Mouse (Mus musculus) brain, embryonic 14.5 days (tissue): ENCODE data around the gene Phlda3. TPM values are rescaled to one million over a fixed set of nuclear protein-coding genes. Genes with fewer than 3 reads are reported as not detected.

Source experiments
- DNase-seq: peaks from one replicate; pipeline ENCODE4 v3.0.0-alpha.2; 2011; ENCODE audit warnings: low read depth
- CTCF ChIP-seq: fragments of 200-500 bp; IDR thresholded peaks from 2 replicates; pipeline ENCODE4 v1.5.1; 2012; ENCODE audit warnings: inconsistent platforms, mild to moderate bottlenecking, moderate library complexity, borderline replicate concordance; ENCODE audit not compliant: insufficient read depth, insufficient read length; ENCODE audit errors: extremely low read depth
- POLR2A ChIP-seq: fragments of 200-500 bp; IDR thresholded peaks from 2 replicates; pipeline ENCODE4 v1.6.1; 2012; ENCODE audit warnings: mild to moderate bottlenecking, inconsistent platforms, borderline replicate concordance; ENCODE audit not compliant: poor library complexity, insufficient read depth, insufficient read length, severe bottlenecking; ENCODE audit errors: extremely low read depth
- polyA plus RNA-seq: library from polyadenylated mRNA; depleted of rRNA; stranded (reverse); fragments of >200 nt; gene quantifications from 2 replicates; pipeline ENCODE4 v1.2.3, GENCODE M21; 2012

The Phlda3 gene
- polyA plus RNA-seq, 1 experiment, result 20.1 TPM

DNA sequence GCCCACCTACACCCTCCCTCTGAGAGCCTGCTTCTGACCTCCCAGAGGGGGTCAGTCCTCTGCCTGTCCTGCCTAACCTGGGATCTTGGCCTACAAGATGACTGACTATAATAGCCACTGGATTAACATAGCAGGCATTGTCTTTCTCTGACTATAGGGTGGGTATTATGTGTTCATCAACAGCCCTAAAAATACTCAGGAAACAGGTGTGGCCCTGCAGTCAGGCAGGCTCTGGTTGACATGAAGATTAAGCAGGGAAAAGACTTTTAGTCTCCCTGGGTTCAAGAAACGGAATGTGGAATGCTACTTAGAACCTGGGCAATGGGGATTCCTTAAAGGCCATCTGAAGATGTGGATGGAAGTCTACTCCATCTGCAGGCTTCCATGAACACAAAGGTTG, 32.6 kb downstream of the Phlda3 start:
- TF ChIP-seq POLR2A (no peak), CTCF (no peak)
- no peak for DNase-seq

DNA sequence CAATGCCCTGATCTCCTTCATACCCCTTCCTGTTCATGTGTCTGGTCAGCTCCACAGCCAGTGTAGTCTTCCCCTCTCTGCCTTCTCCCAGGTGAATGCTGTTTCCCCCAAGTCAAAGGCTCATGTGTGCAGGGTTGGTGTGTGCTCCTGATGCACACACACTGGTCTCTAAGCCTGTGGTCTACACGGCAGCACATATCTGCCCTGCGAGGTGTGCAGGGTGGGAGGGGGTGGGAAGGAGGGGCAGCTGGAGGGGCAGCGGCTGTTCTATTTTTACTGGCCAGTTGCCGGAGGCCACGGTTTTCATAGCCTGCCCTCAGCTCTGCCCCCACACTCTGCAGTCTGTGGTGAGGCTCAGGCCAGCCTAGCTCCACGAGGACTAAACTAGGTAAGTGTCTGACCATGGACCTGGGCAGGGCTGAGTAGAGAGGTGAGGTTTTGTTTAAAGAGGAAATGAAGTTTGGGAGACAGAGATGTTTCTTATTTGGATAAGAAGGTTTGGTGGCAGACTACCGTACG, 33.2 kb downstream of the Phlda3 start:
- no peak for DNase-seq
- TF ChIP-seq POLR2A (no peak), CTCF (no peak)

DNA sequence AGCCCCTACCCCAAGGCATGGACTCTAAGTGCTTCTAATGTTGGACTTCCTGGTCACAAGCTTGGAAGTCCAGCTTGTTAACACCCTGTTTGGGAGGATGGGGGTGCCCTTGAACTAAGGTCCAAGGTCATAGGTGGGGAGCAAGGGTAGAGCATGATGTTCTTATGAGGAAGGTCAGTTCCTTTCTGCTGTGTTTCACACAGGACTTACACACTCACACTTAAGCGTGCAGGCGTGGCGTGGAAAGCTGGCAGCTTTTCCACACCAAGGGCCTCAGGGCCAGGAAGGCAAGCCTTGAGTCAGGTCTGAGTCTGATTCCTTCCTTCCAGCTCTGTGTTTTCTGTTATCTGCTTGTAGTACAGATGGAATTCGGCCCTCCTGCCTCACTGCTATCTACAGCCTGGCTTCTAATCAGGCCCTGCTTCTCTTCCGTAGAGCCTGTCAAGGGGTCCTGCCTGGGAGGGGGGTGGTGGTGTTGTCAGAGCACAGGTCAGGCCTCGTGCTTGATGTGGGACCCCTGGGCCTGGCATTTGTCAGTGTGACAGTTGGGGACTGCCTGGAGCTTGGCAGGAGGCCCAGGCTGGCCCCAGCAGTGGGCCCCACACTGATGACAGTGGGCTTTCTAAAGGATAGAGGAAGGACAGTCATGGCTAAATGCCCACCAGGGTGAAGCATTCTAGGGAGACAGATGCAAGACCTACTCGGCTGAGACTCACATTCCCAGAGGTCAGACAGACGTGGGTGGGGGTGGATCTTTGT, 34.5 kb downstream of the Phlda3 start:
- TF ChIP-seq POLR2A, result no peak
- no peak for TF ChIP-seq CTCF
- DNase-seq, result peak; percentile 50

DNA sequence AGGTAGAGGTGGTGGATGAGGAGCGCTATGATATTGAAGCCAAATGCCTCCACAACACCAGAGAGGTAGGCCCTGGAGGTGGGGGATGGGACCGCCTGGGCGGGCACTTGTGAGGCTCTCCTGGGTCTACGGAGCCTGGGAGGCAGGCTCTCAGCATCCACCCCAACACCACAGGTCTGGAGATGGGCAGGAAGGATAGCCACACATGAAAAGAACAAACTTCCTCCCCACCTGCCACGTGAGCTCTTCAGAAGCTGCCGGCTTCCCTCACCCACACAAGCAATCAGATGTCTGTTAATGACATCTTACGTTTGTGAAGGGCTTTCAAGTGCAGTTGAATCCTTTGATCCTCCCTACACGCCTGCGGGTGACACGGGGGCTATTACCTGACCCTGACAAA, 41.6 kb downstream of the Phlda3 start:
- DNase-seq, result no peak
- no peak for TF ChIP-seq POLR2A
- TF ChIP-seq CTCF, result no peak

DNA sequence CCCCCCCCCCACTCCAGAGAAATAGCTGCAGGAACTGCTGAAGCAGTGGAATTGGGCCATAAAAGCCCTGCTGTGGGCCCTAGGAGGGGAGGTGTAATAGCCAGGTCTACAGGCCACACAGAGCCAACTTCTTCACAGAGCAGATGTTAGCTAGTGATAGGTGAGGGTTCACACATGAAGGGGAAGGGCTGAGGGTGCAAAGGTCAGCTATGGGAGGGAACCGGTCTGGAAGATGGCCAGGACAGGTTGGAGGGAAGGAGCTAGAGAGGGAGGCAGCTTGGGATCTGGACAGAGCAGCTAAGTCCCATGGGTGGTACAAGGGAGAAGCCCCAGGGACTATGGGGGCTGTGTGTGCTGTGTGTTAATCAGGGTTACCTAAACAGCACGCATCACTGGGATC, 44.3 kb downstream of the Phlda3 start:
- DNase-seq, result no peak
- TF ChIP-seq CTCF, result no peak
- no peak for TF ChIP-seq POLR2A

GRCm38 (mm10) chr1:135811016-135811646, 45.2 kb downstream of the Phlda3 start:
- TF ChIP-seq CTCF, result peak; percentile 100
- no peak for TF ChIP-seq POLR2A
- peak; percentile 74 for DNase-seq

DNA sequence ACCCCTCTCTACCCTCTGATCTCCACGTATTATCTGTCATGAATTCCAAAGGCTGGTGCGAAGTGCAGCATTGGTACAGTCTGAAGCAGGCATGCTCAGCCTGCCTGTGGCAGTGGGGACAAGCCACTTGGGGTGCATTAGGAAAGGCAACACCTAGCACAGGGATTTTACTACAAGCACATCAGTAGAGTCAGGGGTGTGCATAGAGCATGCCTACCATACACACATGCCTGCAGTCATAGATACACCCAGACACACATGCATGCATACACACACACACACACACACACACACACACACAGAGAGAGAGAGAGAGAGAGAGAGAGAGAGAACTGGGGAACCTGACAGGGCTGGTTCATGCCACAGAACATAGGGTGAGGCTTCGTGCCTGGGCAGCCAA, 46.3 kb downstream of the Phlda3 start:
- TF ChIP-seq CTCF (no peak), POLR2A (no peak)
- DNase-seq, result no peak

DNA sequence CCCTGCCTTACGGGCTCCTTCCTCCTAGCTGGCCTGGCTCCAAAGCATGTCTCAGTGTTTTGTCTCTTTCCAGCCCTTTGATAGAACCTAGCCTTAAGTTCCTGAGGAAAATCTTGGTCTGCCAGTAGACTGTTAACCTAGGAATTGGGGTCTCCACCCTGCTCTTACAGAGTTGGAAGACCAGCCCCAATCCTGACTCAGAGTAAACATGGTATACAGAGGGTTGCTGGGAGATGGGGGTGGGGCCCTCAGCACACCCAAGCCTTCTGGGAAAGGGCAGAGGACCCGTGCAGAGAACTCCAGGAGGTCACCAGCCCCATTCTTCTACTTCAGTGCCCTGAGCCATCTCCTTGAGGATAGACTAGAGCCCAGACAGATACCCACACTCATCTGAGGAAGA, 46.7 kb downstream of the Phlda3 start:
- TF ChIP-seq POLR2A (no peak), CTCF (no peak)
- DNase-seq, result no peak

- no peak for TF ChIP-seq POLR2A
- no peak for TF ChIP-seq CTCF
- peak; percentile 55 for DNase-seq
These were observed 47.2 kb downstream of the Phlda3 start for GRCm38 (mm10) chr1:135813071-135813470.

- DNase-seq, result no peak
- TF ChIP-seq CTCF, result no peak
- no peak for TF ChIP-seq POLR2A
These were observed 47.9 kb downstream of the Phlda3 start for GRCm38 (mm10) chr1:135813687-135814395.

DNA sequence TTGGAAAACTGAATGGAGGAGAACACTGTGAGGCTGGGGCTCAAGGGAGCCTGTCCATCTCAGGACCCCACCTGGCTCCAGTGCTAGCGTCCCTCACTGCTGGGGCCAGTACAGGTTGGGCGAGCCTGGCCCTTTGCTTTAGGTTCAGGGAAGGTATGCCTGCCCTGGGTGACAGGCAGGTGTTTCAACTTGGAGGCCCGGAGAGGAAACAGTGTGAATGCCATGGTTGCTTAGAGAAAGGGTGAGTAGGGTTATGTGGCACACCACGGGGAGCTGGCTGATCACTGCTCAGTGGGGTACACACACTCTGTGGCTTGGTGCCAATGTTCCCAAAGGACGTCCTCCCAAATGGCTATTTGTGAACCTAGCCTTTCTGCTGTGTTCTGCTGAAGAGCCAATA, 48.6 kb downstream of the Phlda3 start:
- DNase-seq, result no peak
- TF ChIP-seq POLR2A (no peak), CTCF (no peak)

GRCm38 (mm10) chr1:135817595-135817994, 51.7 kb downstream of the Phlda3 start:
- no peak for DNase-seq
- TF ChIP-seq POLR2A (no peak), CTCF (no peak)
